8 mouse cellular contexts compared by ENCODE assay signal in genomic region chr9:99587505-99588202, GRCm38 (mm10). TPM values are rescaled to one million over a fixed set of nuclear protein-coding genes. Genes with fewer than 3 reads are reported as not detected.
DNase-seq lines count a peak whose midpoint lies in the region; TF ChIP-seq lines count a peak whose summit lies in the region.

No protein-coding gene starts in this region.

- TF ChIP-seq CTCF in E14TG2a.4 (conservative IDR thresholded peaks at IDR 0.05; ENCODE audit: low read length): peak; percentile 99

- peaks cover 17% of the 10 kb centered on the region for H3K27me3 ChIP-seq in E14TG2a.4 (ENCODE audit: insufficient read depth, low read length)
- no peaks in the 10 kb centered on the region for H3K27me3 ChIP-seq in splenic B cell, adult 2 months (ENCODE audit: control insufficient read depth, insufficient read depth, low read length, poor library complexity, severe bottlenecking)

- peak; percentile 45 for DNase-seq in gastrocnemius, adult 18-20 months (ENCODE audit: low spot score)
- DNase-seq in gastrocnemius, adult 8-10 months (ENCODE audit: low spot score in 2 of 2): no peak
- DNase-seq in c-Kit-negative CD71-positive TER-119-positive erythroid progenitor cells, embryonic 14.5 days (ENCODE audit: low read depth, low spot score): peak; percentile 33
- peak; percentile 68 for DNase-seq in gastrocnemius, postnatal 14 days
- DNase-seq in kidney, postnatal 25 days: peak; percentile 49 to 64
- DNase-seq in lung, postnatal 14 days: peak; percentile 67
- peak; percentile 52 for DNase-seq in splenic B cell, adult 2 months (ENCODE audit: low read depth, low spot score)

- no peaks in the 10 kb centered on the region for H3K9me3 ChIP-seq in E14TG2a.4 (ENCODE audit: low read length)

- H3K36me3 ChIP-seq in E14TG2a.4 (ENCODE audit: insufficient read depth, low read length): peaks cover 22% of the 10 kb centered on the region
- peaks cover 9% of the 10 kb centered on the region for H3K36me3 ChIP-seq in splenic B cell, adult 2 months (ENCODE audit: control insufficient read depth, insufficient read depth, low read length, poor library complexity, severe bottlenecking)

- peaks cover 12% of the 10 kb centered on the region; the same call in 1 of the 2 replicates for H3K4me1 ChIP-seq in E14TG2a.4 (replicated peaks; ENCODE audit: low read depth, low read length)

- intact Hi-C loops in gastrocnemius, postnatal 14 days (cut with DNase I; ENCODE audit: low total_unique reads): loop anchor here (5.0 kb wide), 1 partner anchor 75 kb away; no protein-coding TSS in a partner anchor

- H3K4me3 ChIP-seq in E14TG2a.4 (replicated peaks; ENCODE audit: low read length): no peak overlapping the region

RNA-seq across cellular contexts. Expression of gene Dbr1, which starts 12.1 kb away (rescaled TPM):
- 1 to 10 TPM; 3.9 to 4.6 TPM for total RNA-seq in gastrocnemius, adult 18-20 months (2021)
- 1 to 10 TPM; 4.0 to 6.5 (median 5.5) TPM for total RNA-seq in gastrocnemius, adult 8-10 months (2022)
- 1 to 10 TPM; 4.1 to 5.9 TPM for total RNA-seq in gastrocnemius, postnatal 14 days (2021)

RNA-seq across cellular contexts. Expression of gene Armc8, which starts 19.0 kb away (rescaled TPM):
- total RNA-seq in gastrocnemius, adult 18-20 months (2021): 10 to 100 TPM; 22.6 to 24.1 TPM
- 10 to 100 TPM; 21.6 to 24.5 (median 22.7) TPM for total RNA-seq in gastrocnemius, adult 8-10 months (2022)
- total RNA-seq in gastrocnemius, postnatal 14 days (2021): 10 to 100 TPM; 25.3 to 25.9 TPM

RNA-seq across cellular contexts. Expression of gene A4gnt, which starts 24.6 kb away (rescaled TPM):
- not detected for total RNA-seq in gastrocnemius, adult 18-20 months (2021)
- total RNA-seq in gastrocnemius, adult 8-10 months (2022): not detected
- total RNA-seq in gastrocnemius, postnatal 14 days (2021): not detected

RNA-seq across cellular contexts. Expression of gene Dzip1l, which starts 41.6 kb away (rescaled TPM):
- total RNA-seq in gastrocnemius, adult 18-20 months (2021): 1 to 10 TPM in 1 of 2 experiments, under 1 TPM in 1; 0.75 to 1.6 TPM
- total RNA-seq in gastrocnemius, adult 8-10 months (2022): 1 to 10 TPM; 1.1 to 2.1 (median 1.4) TPM
- 1 to 10 TPM; 3.1 to 3.2 TPM for total RNA-seq in gastrocnemius, postnatal 14 days (2021)

Comparison
In these comparisons a context has a peak if more than half of its experiments do, and no peak if none do; other contexts are left out.
1. DNase-seq: peak in gastrocnemius, adult 18-20 months (single experiment), c-Kit-negative CD71-positive TER-119-positive erythroid progenitor cells, embryonic 14.5 days (single experiment), gastrocnemius, postnatal 14 days (single experiment), kidney, postnatal 25 days (2 of 2), lung, postnatal 14 days (single experiment) and splenic B cell, adult 2 months (single experiment); none in gastrocnemius, adult 8-10 months (0 of 2).